Mouse (Mus musculus): ENCODE data around the gene Mtmr10.

Gene Mtmr10

GRCm38 (mm10) chr7:64369841-64370240 is 82.4 kb downstream of the Mtmr10 start:
- DNase-seq (ENCODE audit: low read depth in 1 of 2, low spot score in 2 of 2) = no peak

- DNase-seq (ENCODE audit: low read depth in 1 of 2, low spot score in 2 of 2) = no peak
These were observed 84.8 kb downstream of the Mtmr10 start for GRCm38 (mm10) chr7:64371940-64372878.

GRCm38 (mm10) chr7:64373147-64373829 is 85.8 kb downstream of the Mtmr10 start:
- DNase-seq (ENCODE audit: low read depth in 1 of 2, low spot score in 2 of 2) = no peak

GRCm38 (mm10) chr7:64373830-64374562 is 86.5 kb downstream of the Mtmr10 start, which contains the start of gene Fan1:
TSS of gene Fan1 (minus strand) at chr7:64374095.
- peak; percentile 79 to 84 for DNase-seq (ENCODE audit: low read depth in 1 of 2, low spot score in 2 of 2)
